Mouse (Mus musculus) olfactory bulb, adult 2 months (tissue): ENCODE results near the gene Klf1.
A peak's percentile ranks its signal among the peaks of the same experiment; 100 is the strongest.

Experiments
- CTCF ChIP-seq: fragments of 200-500 bp; IDR thresholded peaks from 2 replicates; pipeline ENCODE4 v1.5.1; 2012; ENCODE audit warnings: low read depth, mild to moderate bottlenecking, low read length, moderate library complexity; ENCODE audit not compliant: insufficient read depth
- POLR2A ChIP-seq: fragments of 200-500 bp; IDR thresholded peaks from 2 replicates; pipeline ENCODE4 v1.6.1; 2012; ENCODE audit warnings: mild to moderate bottlenecking, low read depth, low read length, moderate library complexity; ENCODE audit not compliant: insufficient read depth

DNA sequence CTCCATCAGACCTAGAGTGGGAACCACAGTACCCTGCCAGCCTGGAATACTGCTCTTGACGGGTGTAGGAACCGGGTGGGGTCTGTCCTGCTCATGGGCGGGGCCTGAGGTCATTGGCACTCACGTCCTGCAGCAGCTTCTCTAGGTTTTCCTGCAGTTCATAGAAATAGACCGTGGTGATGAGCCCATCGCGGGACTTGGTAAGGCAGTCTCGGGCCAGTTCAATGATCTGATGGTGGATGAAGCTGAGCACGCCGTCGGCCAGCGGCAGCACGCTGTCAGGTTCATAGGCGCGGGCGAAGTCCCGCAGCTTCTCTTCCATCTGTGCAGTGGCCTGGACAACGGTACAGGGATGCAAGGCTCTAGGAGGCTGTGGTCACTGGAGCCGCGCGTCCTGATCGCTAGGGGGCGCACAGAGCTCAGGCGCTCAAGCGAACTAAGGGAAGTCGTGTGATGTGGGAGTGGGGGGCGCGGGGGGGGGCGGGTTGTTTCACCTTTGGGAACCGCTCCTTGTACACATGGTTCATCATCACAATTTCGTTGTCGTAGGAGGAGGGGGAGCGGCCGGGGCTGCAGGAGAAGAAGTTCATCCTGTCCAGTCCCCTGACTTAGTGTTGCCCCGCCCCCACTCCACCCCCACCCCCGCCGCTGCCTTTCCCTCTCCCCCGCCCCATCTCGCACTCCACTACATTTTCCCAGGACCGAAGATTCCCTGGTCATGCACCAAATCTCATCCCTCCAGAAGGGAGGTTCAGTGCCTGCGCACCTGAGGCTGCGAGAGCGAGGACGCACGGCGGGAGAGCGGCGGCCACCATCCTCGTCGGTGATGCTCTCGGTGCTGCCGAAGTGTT, 27.0 kb downstream of the Klf1 start:
- TF ChIP-seq CTCF (peak; percentile 83; the same call in 1 of the 2 replicates), POLR2A (no peak)
